Mouse (Mus musculus): ENCODE results near the gene Chst4. TPM values are rescaled to one million over a fixed set of nuclear protein-coding genes. Genes with fewer than 3 reads are reported as not detected.

Gene Chst4
- polyA plus RNA-seq, 1 experiment from 2014 or later: not detected

- ATAC-seq (ENCODE audit: insufficient read depth): no peak
Measured at GRCm38 (mm10) chr8:110064606-110065365, 25.2 kb upstream of the Chst4 start.

GRCm38 (mm10) chr8:110064161-110064560, 24.6 kb upstream of the Chst4 start:
- WGBS: 57% methylated on average over 9 of the region's 9 CpGs
- H3K4me1 ChIP-seq (ENCODE audit: insufficient read depth): no peaks in the 10 kb centered on the region
- H3K4me2 ChIP-seq: no peak overlapping the region
- TF ChIP-seq CTCF (IDR thresholded peaks at IDR 0.05; ENCODE audit: low read depth): no peak
- no peak overlapping the region for H3K27ac ChIP-seq (ENCODE audit: low read depth)
- H3K27me3 ChIP-seq (ENCODE audit: insufficient read depth, low read length): no peaks in the 10 kb centered on the region
- no peaks in the 10 kb centered on the region for H3K36me3 ChIP-seq (ENCODE audit: insufficient read depth)
- no peak for DNase-seq
- no peak overlapping the region for H3K9ac ChIP-seq
- no peak for ATAC-seq (ENCODE audit: insufficient read depth)
- 0 out of 2 replicates have a peak, but pooled peaks cover 2% of the 10 kb centered on the region for H3K9me3 ChIP-seq (ENCODE audit: low read depth, low read length)
- H3K4me3 ChIP-seq (ENCODE audit: low read depth, low read length): no peak overlapping the region

More at GRCm38 (mm10) chr8:110064606-110065365, 25.2 kb upstream of the Chst4 start:
- Histone ChIP-seq H3K4me3 (ENCODE audit: low read depth, low read length) (no peak overlapping the region), H3K9ac (no peak overlapping the region), H3K9me3 (ENCODE audit: low read depth, low read length) (0 out of 2 replicates have a peak, but pooled peaks cover 2% of the 10 kb centered on the region), H3K4me1 (ENCODE audit: insufficient read depth) (no peaks in the 10 kb centered on the region), H3K4me2 (no peak overlapping the region), H3K36me3 (ENCODE audit: insufficient read depth) (no peaks in the 10 kb centered on the region), H3K27ac (ENCODE audit: low read depth) (no peak overlapping the region), H3K27me3 (ENCODE audit: insufficient read depth, low read length) (no peaks in the 10 kb centered on the region)
- DNase-seq: no peak
- TF ChIP-seq CTCF (IDR thresholded peaks at IDR 0.05; ENCODE audit: low read depth): no peak
- WGBS: 89% methylated on average over 18 of the region's 18 CpGs

GRCm38 (mm10) chr8:110058207-110058606, 18.7 kb upstream of the Chst4 start:
- Histone ChIP-seq H3K36me3 (ENCODE audit: insufficient read depth) (no peaks in the 10 kb centered on the region), H3K27me3 (ENCODE audit: insufficient read depth, low read length) (no peaks in the 10 kb centered on the region), H3K27ac (ENCODE audit: low read depth) (no peak overlapping the region), H3K4me3 (ENCODE audit: low read depth, low read length) (no peak overlapping the region), H3K9ac (no peak overlapping the region), H3K4me2 (no peak overlapping the region), H3K4me1 (ENCODE audit: insufficient read depth) (no peaks in the 10 kb centered on the region), H3K9me3 (ENCODE audit: low read depth, low read length) (0 out of 2 replicates have a peak, but pooled peaks cover 2% of the 10 kb centered on the region)
- no peak for DNase-seq
- 68% methylated on average over 8 of the region's 8 CpGs for WGBS
- TF ChIP-seq CTCF (IDR thresholded peaks at IDR 0.05; ENCODE audit: low read depth): no peak
- no peak for ATAC-seq (ENCODE audit: insufficient read depth)

GRCm38 (mm10) chr8:110051208-110051607, 11.7 kb upstream of the Chst4 start:
- DNase-seq (no peak), ATAC-seq (ENCODE audit: insufficient read depth) (no peak)
- no peaks in the 10 kb centered on the region for H3K4me1 ChIP-seq (ENCODE audit: insufficient read depth)
- no peaks in the 10 kb centered on the region for H3K9me3 ChIP-seq (ENCODE audit: low read depth, low read length)
- TF ChIP-seq CTCF (IDR thresholded peaks at IDR 0.05; ENCODE audit: low read depth): no peak
- no peaks in the 10 kb centered on the region for H3K36me3 ChIP-seq (ENCODE audit: insufficient read depth)
- no peak overlapping the region for H3K4me3 ChIP-seq (ENCODE audit: low read depth, low read length)
- H3K9ac ChIP-seq: no peak overlapping the region
- H3K27ac ChIP-seq (ENCODE audit: low read depth): no peak overlapping the region
- no peaks in the 10 kb centered on the region for H3K27me3 ChIP-seq (ENCODE audit: insufficient read depth, low read length)
- 65% methylated on average over 6 of the region's 6 CpGs for WGBS
- no peak overlapping the region for H3K4me2 ChIP-seq

GRCm38 (mm10) chr8:110040509-110040908, 969 bp upstream of the Chst4 start:
- 69% methylated on average over 4 of the region's 4 CpGs for WGBS
- no peak overlapping the region for H3K4me2 ChIP-seq
- H3K9me3 ChIP-seq (ENCODE audit: low read depth, low read length): no peaks in the 10 kb centered on the region
- no peak overlapping the region for H3K27ac ChIP-seq (ENCODE audit: low read depth)
- ATAC-seq (ENCODE audit: insufficient read depth) (no peak), DNase-seq (no peak)
- no peaks in the 10 kb centered on the region for H3K27me3 ChIP-seq (ENCODE audit: insufficient read depth, low read length)
- TF ChIP-seq CTCF (IDR thresholded peaks at IDR 0.05; ENCODE audit: low read depth): no peak
- H3K36me3 ChIP-seq (ENCODE audit: insufficient read depth): no peaks in the 10 kb centered on the region
- no peaks in the 10 kb centered on the region for H3K4me1 ChIP-seq (ENCODE audit: insufficient read depth)
- H3K4me3 ChIP-seq (ENCODE audit: low read depth, low read length): no peak overlapping the region
- no peak overlapping the region for H3K9ac ChIP-seq

GRCm38 (mm10) chr8:110039216-110039615, 324 bp downstream of the Chst4 start:
- Histone ChIP-seq H3K9me3 (ENCODE audit: low read depth, low read length) (no peaks in the 10 kb centered on the region), H3K27me3 (ENCODE audit: insufficient read depth, low read length) (no peaks in the 10 kb centered on the region), H3K36me3 (ENCODE audit: insufficient read depth) (no peaks in the 10 kb centered on the region), H3K4me3 (ENCODE audit: low read depth, low read length) (no peak overlapping the region), H3K4me2 (no peak overlapping the region), H3K9ac (no peak overlapping the region), H3K4me1 (ENCODE audit: insufficient read depth) (no peaks in the 10 kb centered on the region), H3K27ac (ENCODE audit: low read depth) (no peak overlapping the region)
- ATAC-seq (ENCODE audit: insufficient read depth): no peak
- no peak for TF ChIP-seq CTCF (IDR thresholded peaks at IDR 0.05; ENCODE audit: low read depth)
- 22% methylated on average over 7 of the region's 7 CpGs for WGBS
- DNase-seq: no peak

- H3K4me1 ChIP-seq (ENCODE audit: insufficient read depth): no peaks in the 10 kb centered on the region
- 68% methylated on average over 2 of the region's 2 CpGs for WGBS
- TF ChIP-seq CTCF (IDR thresholded peaks at IDR 0.05; ENCODE audit: low read depth): no peak
- no peak overlapping the region for H3K9ac ChIP-seq
- H3K36me3 ChIP-seq (ENCODE audit: insufficient read depth): no peaks in the 10 kb centered on the region
- no peak overlapping the region for H3K4me3 ChIP-seq (ENCODE audit: low read depth, low read length)
- no peaks in the 10 kb centered on the region for H3K9me3 ChIP-seq (ENCODE audit: low read depth, low read length)
- no peaks in the 10 kb centered on the region for H3K27me3 ChIP-seq (ENCODE audit: insufficient read depth, low read length)
- H3K4me2 ChIP-seq: no peak overlapping the region
- ATAC-seq (ENCODE audit: insufficient read depth) (no peak), DNase-seq (no peak)
- no peak overlapping the region for H3K27ac ChIP-seq (ENCODE audit: low read depth)
Measured at GRCm38 (mm10) chr8:110036156-110036555, 3.4 kb downstream of the Chst4 start.

All from lung, embryonic 14.5 days (tissue).